Mouse (Mus musculus): ENCODE measurements around the gene Tldc2.

- TF ChIP-seq CTCF (IDR thresholded peaks at IDR 0.05; ENCODE audit: low read depth) (no peak), EP300 (IDR thresholded peaks at IDR 0.05; ENCODE audit: low read depth) (no peak)
These were observed 33.7 kb upstream of the Tldc2 start for GRCm38 (mm10) chr2:157053124-157053523.

All from liver, postnatal 0 days (tissue).